Mouse (Mus musculus) layer of hippocampus, adult 8-10 months (tissue): ENCODE data around the gene Pias1. TPM values are rescaled to one million over a fixed set of nuclear protein-coding genes. Genes with fewer than 3 reads are reported as not detected.

Source experiments
- total RNA-seq, 4 experiments: library from RNA; stranded (reverse); gene quantifications; 2 replicates each; pipeline ENCODE4 v1.2.4; 2022

Gene Pias1
- total RNA-seq, 4 experiments from 2014 or later, result 61.6 to 75.9 (median 74.3) TPM

Other genes starting within 250 kb of the Pias1 start
- gene Fem1b, start 176.0 kb downstream of the Pias1 start, total RNA-seq, result 10 to 100 TPM; 85.8 to 99.0 (median 90.4) TPM
- 10 to 100 TPM; 10.2 to 16.0 (median 14.8) TPM for gene Cln6, start 149.1 kb downstream of the Pias1 start, total RNA-seq
- gene Calml4, start 129.8 kb downstream of the Pias1 start, total RNA-seq, result 1 to 10 TPM; 1.2 to 3.0 (median 2.1) TPM
- under 1 TPM in 1 of 4 experiments, not detected in 3; 0.18 TPM for gene Skor1, start 161.0 kb upstream of the Pias1 start, total RNA-seq